Mouse (Mus musculus) sigmoid colon, adult 10 weeks (tissue): ENCODE data around the gene Sh3rf3. TPM values are rescaled to one million over a fixed set of nuclear protein-coding genes. Genes with fewer than 3 reads are reported as not detected.

Experiments
- polyA plus RNA-seq: library from polyadenylated mRNA; stranded (reverse); fragments of 350-450 nt; fragmentation: Illumina TruSeq; extraction: RNeasy Lipid Tissue Mini Kit (QIAGEN cat#74804); gene quantifications from one replicate; pipeline ENCODE4 v1.2.3, GENCODE M21; 2014; ENCODE audit warnings: low read depth, low replicate concordance

The Sh3rf3 gene
- polyA plus RNA-seq, result 0.47 TPM

DNA sequence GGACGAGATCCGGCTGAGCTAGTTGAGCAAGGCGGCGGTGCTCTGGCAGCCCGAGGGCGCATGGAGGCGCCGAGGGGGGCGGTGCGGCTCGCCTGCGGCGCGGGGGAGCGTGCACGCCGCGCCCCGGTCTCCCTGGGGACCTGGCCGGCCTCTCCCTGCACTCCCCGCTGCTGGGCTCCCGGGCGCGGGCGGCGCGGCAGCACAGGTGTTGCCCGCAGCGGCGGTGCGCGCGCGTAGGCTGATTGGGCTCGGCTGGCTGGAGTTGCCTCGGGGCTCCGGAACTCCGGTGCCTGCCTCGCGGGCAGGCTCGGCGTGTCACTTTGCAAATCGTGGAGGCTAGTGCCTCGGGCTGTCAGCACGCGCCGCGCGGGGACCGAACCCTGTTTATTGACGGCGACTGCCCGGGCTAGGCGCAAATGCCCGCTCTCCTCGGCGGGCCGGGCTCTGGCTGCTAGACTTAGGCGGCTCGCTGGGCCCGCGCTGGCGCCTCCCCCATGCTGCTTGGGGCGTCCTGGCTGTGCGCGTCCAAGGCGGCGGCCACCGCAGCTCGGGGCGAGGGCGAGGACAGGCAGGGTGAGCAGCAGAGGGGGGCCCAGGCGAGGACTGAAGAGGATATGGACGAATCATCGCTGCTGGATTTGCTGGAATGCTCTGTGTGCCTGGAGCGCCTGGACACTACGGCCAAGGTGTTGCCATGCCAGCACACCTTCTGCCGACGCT, at the start of gene Sh3rf3:
Sh3rf3 (plus strand) TSS at position 279 of the 720 bp plus-strand sequence.

Other genes starting within 250 kb of the Sh3rf3 start
- gene Edar, start 137.7 kb upstream of the Sh3rf3 start, polyA plus RNA-seq, result 0.22 TPM
- not detected for gene Gm17542, start 95.1 kb upstream of the Sh3rf3 start, polyA plus RNA-seq